Mouse (Mus musculus): Measurements from ENCODE around the gene Mrpl9.

GRCm38 (mm10) chr3:94442951-94443596, at the start of gene Mrpl9:
- TF ChIP-seq MYOG (IDR thresholded peaks at IDR 0.05; ENCODE audit: control insufficient read depth, extremely low read depth, insufficient read length) (no peak), MAX (IDR thresholded peaks at IDR 0.05) (peak; percentile 74), USF1 (IDR thresholded peaks at IDR 0.05; ENCODE audit: low read depth) (no peak), CTCF (IDR thresholded peaks at IDR 0.05; ENCODE audit: control insufficient read depth, insufficient read depth, insufficient read length) (no peak), MYOD1 (IDR thresholded peaks at IDR 0.05; ENCODE audit: control insufficient read depth, insufficient read length, low read depth) (no peak), CEBPB (IDR thresholded peaks at IDR 0.05; ENCODE audit: low read depth) (no peak)

Measured in C2C12 (cell line).